8 mouse cellular contexts compared by ENCODE assay signal in the genomic region with DNA sequence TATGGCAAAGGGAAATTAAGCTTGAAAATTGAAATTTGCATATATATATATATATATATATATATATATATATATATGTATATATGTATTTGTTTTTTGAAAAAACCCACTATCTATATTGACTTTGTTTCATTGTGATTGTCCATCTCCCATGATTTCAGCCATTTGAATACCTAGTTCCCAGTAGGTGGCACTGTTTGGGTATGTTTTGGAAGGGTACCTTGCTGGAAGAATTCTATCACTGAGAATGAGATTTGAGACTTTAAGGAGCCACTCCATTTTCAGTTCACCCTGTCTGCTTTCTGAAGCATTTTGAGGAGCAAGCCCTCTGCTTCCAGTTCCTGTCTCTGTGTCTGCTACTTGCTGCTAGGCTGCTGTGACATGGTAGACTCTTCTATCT.
DNase-seq lines count a peak whose midpoint lies in the region; ATAC-seq and TF ChIP-seq lines count a peak whose summit lies in the region.

No protein-coding gene starts in this region.

- no peak for DNase-seq in gastrocnemius, adult 2 months
- no peak for DNase-seq in gastrocnemius, adult 8-10 months (ENCODE audit: low spot score in 2 of 2)
- DNase-seq in lung, embryonic 14.5 days: peak; percentile 55
- DNase-seq in lung, adult 18-20 months: no peak
- DNase-seq in ZHBTc4 (ENCODE audit: low read depth, low spot score): peak; percentile 25
- peak; percentile 53 for DNase-seq in retina, embryonic 14.5 days (ENCODE audit: low spot score)

- H3K9ac ChIP-seq in lung, embryonic 14.5 days: no peak overlapping the region
- H3K9ac ChIP-seq in intestine, embryonic 16.5 days (ENCODE audit: low read depth, low read length): no peak overlapping the region

- H3K4me1 ChIP-seq in lung, embryonic 14.5 days (ENCODE audit: insufficient read depth): no peaks in the 10 kb centered on the region
- no peaks in the 10 kb centered on the region for H3K4me1 ChIP-seq in intestine, embryonic 16.5 days (ENCODE audit: control insufficient read depth, insufficient read depth, low read length)

- H3K4me3 ChIP-seq in gastrocnemius, adult 2 months: no peak overlapping the region
- no peak overlapping the region for H3K4me3 ChIP-seq in lung, embryonic 14.5 days (ENCODE audit: low read depth, low read length)
- no peak overlapping the region for H3K4me3 ChIP-seq in intestine, embryonic 16.5 days (ENCODE audit: low read length)

- intact Hi-C loops in gastrocnemius, adult 2 months (cut with DNase I): loop anchor here (2.0 kb wide), 1 partner anchor 392 kb away; no protein-coding TSS in a partner anchor

- H3K27me3 ChIP-seq in lung, embryonic 14.5 days (ENCODE audit: insufficient read depth, low read length): no peaks in the 10 kb centered on the region
- H3K27me3 ChIP-seq in intestine, embryonic 16.5 days (replicated peaks; ENCODE audit: control insufficient read depth, insufficient read depth, low read length): no peaks in the 10 kb centered on the region

- ATAC-seq in lung, embryonic 14.5 days (ENCODE audit: insufficient read depth): no peak
- ATAC-seq in megakaryocyte-erythroid progenitor cell, adult 5-6 weeks (replicated peaks; ENCODE audit: low FRiP score, low TSS enrichment, poor library complexity, severe bottlenecking): no peak
- ATAC-seq in intestine, embryonic 16.5 days: no peak

- no peak overlapping the region for H3K27ac ChIP-seq in gastrocnemius, adult 2 months
- no peak overlapping the region for H3K27ac ChIP-seq in lung, embryonic 14.5 days (ENCODE audit: low read depth)
- no peak overlapping the region for H3K27ac ChIP-seq in intestine, embryonic 16.5 days (ENCODE audit: low read length)

- peak; percentile 51 for TF ChIP-seq CTCF in gastrocnemius, adult 2 months (IDR thresholded peaks at IDR 0.05)
- peak; percentile 42 for TF ChIP-seq CTCF in lung, embryonic 14.5 days (IDR thresholded peaks at IDR 0.05; ENCODE audit: low read depth)

- no peaks in the 10 kb centered on the region for H3K36me3 ChIP-seq in lung, embryonic 14.5 days (ENCODE audit: insufficient read depth)
- no peaks in the 10 kb centered on the region for H3K36me3 ChIP-seq in intestine, embryonic 16.5 days (ENCODE audit: control insufficient read depth, insufficient read depth, low read length)

- H3K9me3 ChIP-seq in lung, embryonic 14.5 days (ENCODE audit: low read depth, low read length): no peaks in the 10 kb centered on the region
- H3K9me3 ChIP-seq in intestine, embryonic 16.5 days (ENCODE audit: control insufficient read depth, low read length): no peaks in the 10 kb centered on the region

- H3K4me2 ChIP-seq in lung, embryonic 14.5 days: no peak overlapping the region
- no peak overlapping the region for H3K4me2 ChIP-seq in intestine, embryonic 16.5 days (ENCODE audit: low read depth, low read length)

Comparison
In these comparisons a context has a peak if more than half of its experiments do, and no peak if none do; other contexts are left out.
1. DNase-seq: peak in lung, embryonic 14.5 days (single experiment), ZHBTc4 (single experiment) and retina, embryonic 14.5 days (single experiment); none in gastrocnemius, adult 2 months (single experiment), gastrocnemius, adult 8-10 months (0 of 2) and lung, adult 18-20 months (0 of 2).